Mouse (Mus musculus): ENCODE results near the gene Mroh2a. TPM values are rescaled to one million over a fixed set of nuclear protein-coding genes. Genes with fewer than 3 reads are reported as not detected.

Mroh2a gene
- polyA plus RNA-seq, 1 experiment from 2014 or later, result 1.5 TPM

- peaks cover 58% of the 10 kb centered on the region for H3K9me3 ChIP-seq
- H3K27me3 ChIP-seq (replicated peaks), result no peaks in the 10 kb centered on the region
- 62% methylated on average over 8 of the region's 8 CpGs for WGBS
- no peak overlapping the region for H3K4me2 ChIP-seq (replicated peaks)
- no peak for ATAC-seq (ENCODE audit: low FRiP score, low read depth)
- no peaks in the 10 kb centered on the region for H3K36me3 ChIP-seq
- H3K9ac ChIP-seq, result no peak overlapping the region
- H3K4me3 ChIP-seq, result no peak overlapping the region
- H3K4me1 ChIP-seq, result no peaks in the 10 kb centered on the region
- no peak overlapping the region for H3K27ac ChIP-seq
Measured at GRCm38 (mm10) chr1:88212341-88213045, 14.3 kb upstream of the Mroh2a start.

DNA sequence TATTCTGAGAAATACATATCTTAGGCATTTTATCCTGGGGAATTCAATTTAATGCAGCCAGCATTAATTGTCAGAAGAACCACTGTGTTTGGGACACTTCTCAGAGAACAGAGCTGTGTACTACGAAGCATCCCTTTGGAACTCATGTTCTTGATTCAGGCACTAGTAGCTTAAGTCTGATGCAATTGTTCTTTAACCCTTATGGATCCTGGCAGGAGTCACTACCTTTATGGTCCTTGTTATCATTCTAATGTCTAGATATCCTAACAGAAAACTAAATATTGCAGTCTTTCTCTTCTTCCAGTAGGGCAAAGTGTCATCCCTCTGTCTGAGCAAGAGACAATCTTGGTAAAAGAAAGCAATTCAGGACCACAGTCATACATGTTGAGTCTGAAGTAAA lies 13.7 kb upstream of the Mroh2a start:
- Histone ChIP-seq H3K27me3 (replicated peaks) (no peaks in the 10 kb centered on the region), H3K9me3 (peaks cover 60% of the 10 kb centered on the region), H3K9ac (no peak overlapping the region), H3K4me2 (replicated peaks) (no peak overlapping the region), H3K4me1 (no peaks in the 10 kb centered on the region), H3K4me3 (no peak overlapping the region), H3K27ac (no peak overlapping the region), H3K36me3 (no peaks in the 10 kb centered on the region)
- no peak for ATAC-seq (ENCODE audit: low FRiP score, low read depth)
- WGBS, result 80% methylated on average over 1 of the region's 1 CpGs

- peaks cover 60% of the 10 kb centered on the region for H3K9me3 ChIP-seq
- H3K4me3 ChIP-seq, result no peak overlapping the region
- no peaks in the 10 kb centered on the region for H3K27me3 ChIP-seq (replicated peaks)
- no peak overlapping the region for H3K27ac ChIP-seq
- 85% methylated on average over 2 of the region's 2 CpGs for WGBS
- no peak for ATAC-seq (ENCODE audit: low FRiP score, low read depth)
- no peak overlapping the region for H3K4me2 ChIP-seq (replicated peaks)
- H3K9ac ChIP-seq, result no peak overlapping the region
- no peaks in the 10 kb centered on the region for H3K4me1 ChIP-seq
- H3K36me3 ChIP-seq, result no peaks in the 10 kb centered on the region
Measured at GRCm38 (mm10) chr1:88213766-88214461, 12.9 kb upstream of the Mroh2a start.

- H3K4me1 ChIP-seq, result no peaks in the 10 kb centered on the region
- no peaks in the 10 kb centered on the region for H3K27me3 ChIP-seq (replicated peaks)
- ATAC-seq (ENCODE audit: low FRiP score, low read depth), result no peak
- peaks cover 60% of the 10 kb centered on the region for H3K9me3 ChIP-seq
- 83% methylated on average over 2 of the region's 2 CpGs for WGBS
- no peak overlapping the region for H3K9ac ChIP-seq
- no peaks in the 10 kb centered on the region for H3K36me3 ChIP-seq
- no peak overlapping the region for H3K4me2 ChIP-seq (replicated peaks)
- H3K4me3 ChIP-seq, result no peak overlapping the region
- H3K27ac ChIP-seq, result no peak overlapping the region
Measured at GRCm38 (mm10) chr1:88214462-88214952, 12.3 kb upstream of the Mroh2a start.

DNA sequence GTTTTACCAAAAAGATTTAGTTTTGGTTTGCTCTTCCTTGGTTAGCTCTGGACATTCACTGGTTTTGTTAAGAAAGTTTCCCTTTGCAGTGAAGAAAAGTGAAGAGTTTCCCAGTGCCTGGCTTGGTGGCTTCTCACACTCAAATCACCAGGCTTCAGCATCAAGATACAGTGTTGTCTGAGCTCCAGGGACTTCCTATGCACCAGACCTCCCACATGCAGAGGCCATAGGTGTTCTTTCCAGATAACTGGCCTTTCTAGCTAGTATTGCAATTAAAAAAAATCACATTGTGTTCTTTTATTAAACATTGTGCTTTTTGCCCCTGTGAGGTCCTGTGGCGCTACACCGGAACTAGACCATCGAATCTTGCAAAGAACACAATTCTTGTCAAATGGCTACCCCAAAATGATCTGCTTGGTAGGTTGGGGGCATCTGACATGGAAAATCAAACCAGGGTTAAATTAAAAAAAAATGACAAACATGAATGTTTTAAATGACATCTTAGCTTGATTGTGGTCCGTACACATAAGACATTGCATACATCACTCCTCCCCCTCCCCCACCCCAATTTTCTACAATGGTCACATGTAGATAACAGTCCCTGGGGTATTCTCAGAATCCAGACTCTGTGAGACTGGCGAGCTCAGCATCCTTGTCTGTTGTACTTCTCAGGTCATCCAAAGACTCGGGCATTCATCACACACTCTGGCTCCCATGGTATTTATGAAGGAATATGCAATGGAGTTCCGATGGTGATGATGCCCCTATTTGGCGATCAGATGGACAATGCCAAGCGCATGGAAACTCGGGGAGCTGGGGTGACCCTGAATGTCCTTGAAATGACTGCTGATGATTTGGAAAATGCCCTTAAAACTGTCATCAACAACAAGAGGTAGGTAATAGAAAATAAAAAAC lies 11.1 kb upstream of the Mroh2a start:
- H3K27ac ChIP-seq, result no peak overlapping the region
- H3K27me3 ChIP-seq (replicated peaks), result no peaks in the 10 kb centered on the region
- no peak overlapping the region for H3K4me2 ChIP-seq (replicated peaks)
- H3K36me3 ChIP-seq, result no peaks in the 10 kb centered on the region
- ATAC-seq (ENCODE audit: low FRiP score, low read depth), result no peak
- 71% methylated on average over 10 of the region's 10 CpGs for WGBS
- no peak overlapping the region for H3K9ac ChIP-seq
- no peaks in the 10 kb centered on the region for H3K4me1 ChIP-seq
- H3K4me3 ChIP-seq, result no peak overlapping the region
- peaks cover 60% of the 10 kb centered on the region for H3K9me3 ChIP-seq

DNA sequence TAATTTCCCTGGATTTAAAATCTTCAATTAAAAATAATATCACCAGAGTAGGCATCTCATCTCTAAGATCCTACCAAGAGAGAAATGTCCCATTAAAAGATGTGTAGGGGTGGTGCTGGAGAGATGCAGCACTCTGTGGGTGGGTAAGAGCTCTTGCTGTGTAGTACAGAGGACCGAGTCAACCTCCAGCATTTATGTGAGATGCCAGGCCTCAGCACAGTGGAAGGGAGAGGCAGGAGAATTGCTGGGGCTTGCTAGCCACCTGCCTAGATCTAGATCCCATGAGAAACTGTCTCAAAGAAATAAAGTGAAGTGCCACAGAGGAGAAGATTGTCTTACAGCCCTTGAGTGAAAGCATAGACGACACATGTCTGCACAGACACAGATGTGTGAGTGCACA lies 10.2 kb upstream of the Mroh2a start:
- Histone ChIP-seq H3K9ac (no peak overlapping the region), H3K4me2 (replicated peaks) (no peak overlapping the region), H3K4me3 (no peak overlapping the region), H3K27me3 (replicated peaks) (no peaks in the 10 kb centered on the region), H3K27ac (no peak overlapping the region), H3K4me1 (no peaks in the 10 kb centered on the region), H3K9me3 (peaks cover 57% of the 10 kb centered on the region), H3K36me3 (no peaks in the 10 kb centered on the region)
- no peak for ATAC-seq (ENCODE audit: low FRiP score, low read depth)
- WGBS, result 59% methylated on average over 2 of the region's 2 CpGs

DNA sequence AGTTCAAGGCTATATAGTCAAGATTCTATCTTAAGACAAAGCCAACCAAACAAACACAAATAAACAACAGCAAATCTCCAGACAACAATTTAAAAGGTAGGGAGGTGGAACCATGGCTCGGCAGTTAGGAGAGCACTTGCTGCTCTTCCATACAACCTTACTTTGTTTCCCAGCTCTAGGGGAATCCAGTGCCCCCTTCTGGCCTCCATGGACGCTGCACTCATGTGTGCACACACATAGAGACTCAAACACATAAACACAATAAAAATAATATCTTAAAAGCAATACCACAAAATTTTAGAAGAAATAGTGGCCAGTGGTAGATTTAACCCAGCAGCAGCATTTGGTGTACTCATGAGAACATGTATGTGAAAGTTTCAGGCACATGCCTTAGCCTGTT lies 9.6 kb upstream of the Mroh2a start:
- no peak overlapping the region for H3K9ac ChIP-seq
- H3K36me3 ChIP-seq, result no peaks in the 10 kb centered on the region
- H3K27me3 ChIP-seq (replicated peaks), result no peaks in the 10 kb centered on the region
- H3K4me1 ChIP-seq, result no peaks in the 10 kb centered on the region
- WGBS, result 62% methylated on average over 2 of the region's 2 CpGs
- no peak overlapping the region for H3K27ac ChIP-seq
- no peak for ATAC-seq (ENCODE audit: low FRiP score, low read depth)
- H3K4me3 ChIP-seq, result no peak overlapping the region
- H3K4me2 ChIP-seq (replicated peaks), result no peak overlapping the region
- H3K9me3 ChIP-seq, result peaks cover 53% of the 10 kb centered on the region

- ATAC-seq (ENCODE audit: low FRiP score, low read depth), result no peak
- Histone ChIP-seq H3K4me2 (replicated peaks) (no peak overlapping the region), H3K9ac (no peak overlapping the region), H3K4me3 (no peak overlapping the region), H3K27ac (no peak overlapping the region), H3K9me3 (peaks cover 50% of the 10 kb centered on the region), H3K36me3 (no peaks in the 10 kb centered on the region), H3K27me3 (replicated peaks) (no peaks in the 10 kb centered on the region), H3K4me1 (no peaks in the 10 kb centered on the region)
- 43% methylated on average over 3 of the region's 3 CpGs for WGBS
Measured at GRCm38 (mm10) chr1:88217576-88217975, 9.2 kb upstream of the Mroh2a start.

DNA sequence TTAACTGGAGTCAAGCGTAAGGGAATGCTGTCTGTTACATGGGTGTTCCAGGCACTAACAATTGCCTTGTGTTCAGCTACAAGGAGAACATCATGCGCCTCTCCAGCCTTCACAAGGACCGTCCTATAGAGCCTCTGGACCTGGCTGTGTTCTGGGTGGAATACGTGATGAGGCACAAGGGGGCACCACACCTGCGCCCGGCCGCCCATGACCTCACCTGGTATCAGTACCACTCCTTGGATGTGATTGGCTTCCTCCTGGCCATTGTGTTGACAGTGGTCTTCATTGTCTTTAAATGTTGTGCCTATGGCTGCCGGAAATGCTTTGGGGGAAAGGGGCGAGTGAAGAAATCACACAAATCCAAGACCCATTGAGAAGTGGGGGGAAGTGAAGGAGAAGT lies 8.7 kb upstream of the Mroh2a start:
- Histone ChIP-seq H3K9ac (no peak overlapping the region), H3K27me3 (replicated peaks) (no peaks in the 10 kb centered on the region), H3K27ac (no peak overlapping the region), H3K4me3 (no peak overlapping the region), H3K9me3 (peaks cover 46% of the 10 kb centered on the region), H3K36me3 (no peaks in the 10 kb centered on the region), H3K4me2 (replicated peaks) (no peak overlapping the region), H3K4me1 (no peaks in the 10 kb centered on the region)
- 77% methylated on average over 9 of the region's 9 CpGs for WGBS
- ATAC-seq (ENCODE audit: low FRiP score, low read depth), result no peak

- 51% methylated on average over 4 of the region's 4 CpGs for WGBS
- Histone ChIP-seq H3K4me3 (no peak overlapping the region), H3K27me3 (replicated peaks) (no peaks in the 10 kb centered on the region), H3K4me1 (no peaks in the 10 kb centered on the region), H3K4me2 (replicated peaks) (no peak overlapping the region), H3K9me3 (peaks cover 40% of the 10 kb centered on the region), H3K9ac (no peak overlapping the region), H3K36me3 (no peaks in the 10 kb centered on the region), H3K27ac (no peak overlapping the region)
- ATAC-seq (ENCODE audit: low FRiP score, low read depth), result no peak
Measured at GRCm38 (mm10) chr1:88218591-88218990, 8.2 kb upstream of the Mroh2a start.

GRCm38 (mm10) chr1:88219054-88219453 lies 7.7 kb upstream of the Mroh2a start:
- no peaks in the 10 kb centered on the region for H3K4me1 ChIP-seq

GRCm38 (mm10) chr1:88220336-88220735 lies 6.5 kb upstream of the Mroh2a start:
- no peak for ATAC-seq (ENCODE audit: low FRiP score, low read depth)
- Histone ChIP-seq H3K4me1 (no peaks in the 10 kb centered on the region), H3K27me3 (replicated peaks) (no peaks in the 10 kb centered on the region), H3K9me3 (peaks cover 26% of the 10 kb centered on the region), H3K27ac (no peak overlapping the region), H3K4me2 (replicated peaks) (no peak overlapping the region), H3K36me3 (no peaks in the 10 kb centered on the region), H3K4me3 (no peak overlapping the region), H3K9ac (no peak overlapping the region)

More at GRCm38 (mm10) chr1:88219054-88219453, 7.7 kb upstream of the Mroh2a start:
- H3K27ac ChIP-seq, result no peak overlapping the region
- 19% methylated on average over 1 of the region's 1 CpGs for WGBS
- H3K9me3 ChIP-seq, result peaks cover 36% of the 10 kb centered on the region
- H3K9ac ChIP-seq, result no peak overlapping the region
- no peak overlapping the region for H3K4me2 ChIP-seq (replicated peaks)
- H3K36me3 ChIP-seq, result no peaks in the 10 kb centered on the region
- no peaks in the 10 kb centered on the region for H3K27me3 ChIP-seq (replicated peaks)
- no peak for ATAC-seq (ENCODE audit: low FRiP score, low read depth)
- H3K4me3 ChIP-seq, result no peak overlapping the region

Data from neural tube, embryonic 12.5 days (tissue).